Mouse (Mus musculus) liver (tissue): ENCODE data around the gene Vmn2r94.

Experiments used
- DNase-seq: peaks from one replicate; pipeline ENCODE4 v3.0.0-alpha.2; 2020; ENCODE audit warnings: mixed read lengths

Gene Vmn2r94

DNA sequence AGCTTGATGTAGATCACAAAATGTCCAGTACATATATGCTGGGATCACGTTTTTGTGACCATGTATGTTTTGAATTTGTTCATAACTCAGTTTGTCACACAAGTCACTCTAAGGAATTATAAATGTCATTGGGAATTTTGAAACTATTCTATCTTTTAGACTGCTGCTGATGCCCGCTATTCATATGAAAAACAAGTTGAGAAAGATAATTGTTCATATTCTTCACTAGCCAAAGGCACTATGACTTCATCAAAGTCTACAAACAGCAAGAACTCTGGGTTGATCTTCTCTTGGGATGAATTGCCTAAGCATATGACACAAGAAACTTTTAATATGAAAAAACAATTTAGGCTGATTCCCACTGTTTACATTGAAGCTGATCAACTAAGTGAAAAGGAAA is at the start of gene Vmn2r94:
TSS of gene Vmn2r94 (minus strand) at position 101 of the 400 bp plus-strand sequence.
- no peak for DNase-seq

DNA sequence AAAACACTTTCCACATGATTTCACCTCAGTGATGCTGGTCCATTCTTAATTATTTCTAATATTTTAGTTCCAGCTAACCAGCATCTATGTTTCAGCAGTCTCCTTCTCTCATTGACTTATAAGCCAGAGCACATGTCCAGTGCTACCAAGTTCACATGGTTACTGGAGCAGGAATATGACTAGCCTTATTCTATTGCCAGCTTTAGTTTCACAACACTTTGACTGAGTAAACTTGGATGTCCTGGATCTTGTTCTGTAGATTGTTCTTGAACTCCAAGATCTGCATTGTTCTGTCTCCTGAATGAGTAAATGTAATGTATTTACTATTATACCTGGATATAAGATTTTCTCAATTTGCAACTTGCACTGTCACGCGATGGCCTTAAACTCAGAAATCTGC is 45.5 kb upstream of the Vmn2r94 start:
- DNase-seq: no peak

DNA sequence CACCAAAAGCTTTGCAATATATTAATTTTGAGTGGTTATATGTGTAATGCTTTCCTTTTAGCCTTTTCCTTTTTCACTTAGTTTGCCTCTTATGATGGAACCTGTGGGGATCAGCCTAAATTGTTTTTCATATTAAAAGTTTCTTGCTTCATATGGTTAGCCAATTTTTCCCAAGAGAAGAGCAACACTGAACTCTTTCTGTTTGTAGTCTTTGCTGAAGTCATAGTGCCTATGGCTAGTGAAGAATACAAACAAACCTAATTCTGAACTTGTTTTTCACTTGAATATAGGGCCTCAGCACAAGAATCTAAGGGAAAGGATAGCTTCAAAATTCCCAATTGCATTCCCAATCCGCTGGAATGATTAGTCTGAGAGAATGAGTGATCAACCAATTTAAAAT is 20.2 kb upstream of the Vmn2r94 start, which contains the start of gene Vmn2r93:
TSS of gene Vmn2r93 (plus strand) at position 301 of the 400 bp plus-strand sequence.
- DNase-seq: no peak

DNA sequence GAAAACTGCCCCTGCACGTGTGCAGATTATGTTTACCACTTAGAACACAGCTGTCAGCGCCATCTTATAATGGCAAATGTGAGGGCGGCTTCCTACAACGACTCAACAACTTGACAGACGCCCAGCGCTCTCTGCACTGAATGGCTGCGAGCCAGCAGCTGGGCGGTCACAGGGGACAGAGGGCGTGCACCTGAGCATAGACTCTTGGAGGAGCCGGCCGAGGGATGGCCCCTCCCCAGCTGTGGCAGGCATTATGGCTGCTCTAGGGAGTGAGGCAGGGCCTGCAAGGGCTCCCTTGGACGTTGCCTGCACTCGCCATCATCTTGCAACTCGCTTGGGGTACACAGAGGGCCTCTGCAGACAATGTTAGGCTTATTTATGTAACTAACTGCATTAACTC is 40.6 kb downstream of the Vmn2r94 start:
- DNase-seq: no peak

DNA sequence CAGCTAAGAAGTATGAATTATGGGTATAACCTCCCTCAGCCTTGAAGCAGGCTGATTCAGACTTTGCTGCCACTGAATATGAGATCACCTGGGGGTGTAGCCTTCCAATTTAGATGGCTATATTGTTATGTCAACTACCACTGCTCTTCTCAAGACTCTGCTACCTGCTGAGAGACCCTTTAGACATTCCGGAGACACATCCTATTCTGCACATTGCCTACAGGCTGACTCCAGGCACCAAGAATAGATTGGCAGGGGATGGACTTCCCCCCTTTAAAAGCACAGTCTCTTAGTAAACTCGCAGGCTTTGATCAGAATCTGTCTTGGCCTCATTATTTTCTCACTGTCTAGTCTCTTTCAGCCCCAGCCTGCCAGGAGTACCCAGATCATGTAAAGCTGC is 45.6 kb downstream of the Vmn2r94 start:
- DNase-seq: no peak

DNA sequence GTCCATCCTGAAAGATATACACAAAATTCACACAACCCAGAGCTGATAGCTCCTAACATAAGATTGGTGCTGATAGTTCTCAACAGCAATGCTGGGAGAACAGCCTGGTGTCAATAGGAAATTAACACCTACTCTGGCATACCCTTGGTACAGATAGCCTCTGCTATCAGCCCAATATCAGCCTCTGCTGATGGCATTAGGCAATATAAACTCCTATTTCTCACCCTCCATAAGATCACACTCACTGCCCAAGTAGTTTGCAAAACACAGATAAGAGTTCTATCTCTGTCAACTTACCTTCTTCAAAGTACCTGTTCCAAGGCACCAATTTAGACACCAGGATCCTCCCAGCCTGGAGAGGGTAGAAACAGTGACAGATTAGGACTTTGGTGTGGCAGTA is 56.3 kb downstream of the Vmn2r94 start:
- no peak for DNase-seq
